In genomic region chr7:113277245-113277644, GRCm38 (mm10) we compare ENCODE assay signal across 16 mouse cellular contexts.
"Had no signal": no experiment of that assay in that cellular context is flagged by ENCODE, and none has a peak within 500 bp of the region (broad histone marks: within the 10 kb centered on the region; RNA-seq: fewer than 3 reads in every experiment).

No protein-coding gene starts in this region.

- H3K9ac ChIP-seq: limb, embryonic 12.5 days; liver, embryonic 14.5 days; stomach, embryonic 15.5 days had no signal

- H3K4me2 ChIP-seq: limb, embryonic 12.5 days; midbrain, embryonic 11.5 days; stomach, embryonic 15.5 days had no signal

- H3K36me3 ChIP-seq: limb, embryonic 12.5 days; stomach, embryonic 15.5 days had no signal

- H3K9me3 ChIP-seq: limb, embryonic 12.5 days; stomach, embryonic 15.5 days had no signal

- ATAC-seq: midbrain, embryonic 16.5 days had no signal

- H3K4me1 ChIP-seq: megakaryocyte, embryonic 14.5 days; stomach, embryonic 15.5 days had no signal

- H3K27me3 ChIP-seq: limb, embryonic 12.5 days; stomach, embryonic 15.5 days had no signal

- H3K4me3 ChIP-seq: limb, embryonic 12.5 days; megakaryocyte, embryonic 14.5 days; stomach, embryonic 15.5 days had no signal

- H3K27ac ChIP-seq: limb, embryonic 12.5 days; liver, embryonic 14.5 days; macrophage; stomach, embryonic 15.5 days had no signal

- DNase-seq: kidney, adult 8-10 months; kidney, postnatal 25 days; liver; lung, adult 2 months; lung, postnatal 10 days; retina, postnatal 1 day; right cerebral cortex, postnatal 4 days; spleen, adult 18-20 months; thymus, postnatal 4 days had no signal
